Mouse (Mus musculus) monocyte, adult 59 days (primary cell): ENCODE measurements around the gene Itgb4. TPM values are rescaled to one million over a fixed set of nuclear protein-coding genes. Genes with fewer than 3 reads are reported as not detected.

Experiments
- total RNA-seq, 2 experiments: library from RNA; stranded (reverse); gene quantifications; one replicate each; pipeline ENCODE4 v1.2.4; 2023

Gene Itgb4
- 1 to 10 TPM in 1 of 2 experiments, not detected in 1; 1.6 TPM for total RNA-seq

GRCm38 (mm10) chr11:115974309-115975082, at the start of gene Itgb4:
Gene Itgb4, plus strand, starts transcription at chr11:115974709.

GRCm38 (mm10) chr11:115933108-115933746, 41.3 kb upstream of the Itgb4 start, which contains the start of the genes Sap30bp and Recql5:
Gene Sap30bp, plus strand, starts transcription at chr11:115933282.
Gene Recql5, minus strand, starts transcription at chr11:115933477.

GRCm38 (mm10) chr11:116012262-116012947, 37.9 kb downstream of the Itgb4 start, which contains the start of gene Galk1:
Gene Galk1, minus strand, starts transcription at chr11:116012719.

GRCm38 (mm10) chr11:116027756-116028155, 53.2 kb downstream of the Itgb4 start, which contains the start of gene H3f3b:
Gene H3f3b, minus strand, starts transcription at chr11:116027962.

GRCm38 (mm10) chr11:116030088-116030897, 55.8 kb downstream of the Itgb4 start, which contains the start of gene Unk:
Gene Unk, plus strand, starts transcription at chr11:116030322.

Other genes starting within 250 kb of the Itgb4 start
- gene Tmem94, start 209.3 kb upstream of the Itgb4 start, total RNA-seq: 10 to 100 TPM; 54.7 to 60.5 TPM
- 1 to 10 TPM; 1.2 to 1.3 TPM for gene Caskin2, start 161.1 kb upstream of the Itgb4 start, total RNA-seq
- gene Tsen54, start 160.0 kb upstream of the Itgb4 start, total RNA-seq: 10 to 100 TPM; 17.0 to 17.7 TPM
- gene Llgl2, start 150.7 kb upstream of the Itgb4 start, total RNA-seq: 10 to 100 TPM in 1 of 2 experiments, 1 to 10 TPM in 1; 8.1 to 14.9 TPM
- not detected for gene Myo15b, start 116.3 kb upstream of the Itgb4 start, total RNA-seq
- 10 to 100 TPM; 22.9 to 25.2 TPM for gene Smim5, start 74.7 kb upstream of the Itgb4 start, total RNA-seq
- 1 to 10 TPM; 2.4 to 5.0 TPM for gene Smim6, start 62.7 kb upstream of the Itgb4 start, total RNA-seq
- 10 to 100 TPM; 25.9 to 34.3 TPM for gene Sap30bp, start 41.4 kb upstream of the Itgb4 start, total RNA-seq
- gene Recql5, start 41.2 kb upstream of the Itgb4 start, total RNA-seq: 10 to 100 TPM; 23.9 to 26.2 TPM
- 10 to 100 TPM in 1 of 2 experiments, 1 to 10 TPM in 1; 9.6 to 10.4 TPM for gene Galk1, start 38.0 kb downstream of the Itgb4 start, total RNA-seq
- 1,000 to 10,000 TPM; 3,280 to 3,497 TPM for gene H3f3b, start 53.3 kb downstream of the Itgb4 start, total RNA-seq
- 10 to 100 TPM; 32.3 to 41.4 TPM for gene Unk, start 55.6 kb downstream of the Itgb4 start, total RNA-seq
- gene Unc13d, start 103.3 kb downstream of the Itgb4 start, total RNA-seq: 10 to 100 TPM; 47.4 to 55.6 TPM
- gene Wbp2, start 112.3 kb downstream of the Itgb4 start, total RNA-seq: 100 to 1,000 TPM; 155 to 164 TPM
- gene Trim47, start 152.5 kb downstream of the Itgb4 start, total RNA-seq: 10 to 100 TPM; 13.8 to 15.7 TPM
- 10 to 100 TPM; 28.0 to 31.9 TPM for gene Trim65, start 156.4 kb downstream of the Itgb4 start, total RNA-seq
- 10 to 100 TPM; 27.5 to 28.3 TPM for gene Mrpl38, start 164.2 kb downstream of the Itgb4 start, total RNA-seq
- gene Fbf1, start 193.5 kb downstream of the Itgb4 start, total RNA-seq: 10 to 100 TPM; 16.6 to 20.0 TPM
- 10 to 100 TPM; 44.9 to 53.1 TPM for gene Ten1, start 224.1 kb downstream of the Itgb4 start, total RNA-seq
- gene Acox1, start 224.3 kb downstream of the Itgb4 start, total RNA-seq: 10 to 100 TPM; 42.6 to 47.8 TPM